Mouse (Mus musculus) olfactory bulb, adult 2 months (tissue): ENCODE measurements around the gene Smg6.

Experiments
- CTCF ChIP-seq: fragments of 200-500 bp; IDR thresholded peaks from 2 replicates; pipeline ENCODE4 v1.5.1; 2012; ENCODE audit warnings: low read depth, mild to moderate bottlenecking, low read length, moderate library complexity; ENCODE audit not compliant: insufficient read depth
- POLR2A ChIP-seq: fragments of 200-500 bp; IDR thresholded peaks from 2 replicates; pipeline ENCODE4 v1.6.1; 2012; ENCODE audit warnings: mild to moderate bottlenecking, low read depth, low read length, moderate library complexity; ENCODE audit not compliant: insufficient read depth

- no peak for TF ChIP-seq POLR2A
- TF ChIP-seq CTCF: no peak
Observed at GRCm38 (mm10) chr11:75193256-75194071, 267.8 kb downstream of the Smg6 start, which contains the start of gene Rtn4rl1.
